Mouse (Mus musculus): ENCODE data around the gene Haus3. TPM values are rescaled to one million over a fixed set of nuclear protein-coding genes. Genes with fewer than 3 reads are reported as not detected.

The Haus3 gene
- polyA plus RNA-seq (2012; rRNA removed): 1.5 and 2.3 TPM in 2 replicates

GRCm38 (mm10) chr5:34168950-34169891, at the start of gene Haus3, which contains the start of gene Poln:
TSS of gene Haus3 (minus strand) at chr5:34169527.
TSS of gene Poln (minus strand) at chr5:34169448.
- peak within 1 kb of the TSS; percentile 98 for H3K4me3 ChIP-seq (ENCODE audit: control insufficient read depth, low read depth, low read length)

GRCm38 (mm10) chr5:34218672-34219071, 49.3 kb upstream of the Haus3 start:
- TF ChIP-seq POLR2A (IDR thresholded peaks at IDR 0.05; ENCODE audit: control insufficient read depth, low read depth, low read length) (no peak), CTCF (IDR thresholded peaks at IDR 0.05; ENCODE audit: control insufficient read depth, insufficient read depth, insufficient replicate concordance, low read depth, low read length) (no peak)
- Histone ChIP-seq H3K4me1 (ENCODE audit: control insufficient read depth, insufficient read depth, low read length) (no peaks in the 10 kb centered on the region), H3K27ac (ENCODE audit: control insufficient read depth, insufficient read depth, low read depth, low read length) (no peak overlapping the region), H3K27me3 (ENCODE audit: control insufficient read depth, insufficient read depth, low read length) (no peaks in the 10 kb centered on the region), H3K36me3 (ENCODE audit: control insufficient read depth, insufficient read depth, low read length) (no peaks in the 10 kb centered on the region), H3K4me3 (ENCODE audit: control insufficient read depth, low read depth, low read length) (no peak overlapping the region)

More at GRCm38 (mm10) chr5:34168950-34169891, at the start of gene Haus3, which contains the start of gene Poln:
- TF ChIP-seq POLR2A (IDR thresholded peaks at IDR 0.05; ENCODE audit: control insufficient read depth, low read depth, low read length) (peak; percentile 82), CTCF (IDR thresholded peaks at IDR 0.05; ENCODE audit: control insufficient read depth, insufficient read depth, insufficient replicate concordance, low read depth, low read length) (no peak)
- H3K27ac ChIP-seq (ENCODE audit: control insufficient read depth, insufficient read depth, low read depth, low read length): peak within 1 kb of the TSS; percentile 93
- no peaks in the 10 kb centered on the region for H3K27me3 ChIP-seq (ENCODE audit: control insufficient read depth, insufficient read depth, low read length)
- no peaks in the 10 kb centered on the region for H3K36me3 ChIP-seq (ENCODE audit: control insufficient read depth, insufficient read depth, low read length)
- H3K4me1 ChIP-seq (ENCODE audit: control insufficient read depth, insufficient read depth, low read length): peaks cover 6% of the 10 kb centered on the region

- Histone ChIP-seq H3K4me3 (ENCODE audit: control insufficient read depth, low read depth, low read length) (no peak overlapping the region), H3K36me3 (ENCODE audit: control insufficient read depth, insufficient read depth, low read length) (no peaks in the 10 kb centered on the region), H3K4me1 (ENCODE audit: control insufficient read depth, insufficient read depth, low read length) (no peaks in the 10 kb centered on the region), H3K27ac (ENCODE audit: control insufficient read depth, insufficient read depth, low read depth, low read length) (no peak overlapping the region), H3K27me3 (ENCODE audit: control insufficient read depth, insufficient read depth, low read length) (no peaks in the 10 kb centered on the region)
- no peak for TF ChIP-seq CTCF (IDR thresholded peaks at IDR 0.05; ENCODE audit: control insufficient read depth, insufficient read depth, insufficient replicate concordance, low read depth, low read length)
- TF ChIP-seq POLR2A (IDR thresholded peaks at IDR 0.05; ENCODE audit: control insufficient read depth, low read depth, low read length): no peak
Measured at GRCm38 (mm10) chr5:34217756-34218155, 48.4 kb upstream of the Haus3 start.

DNA sequence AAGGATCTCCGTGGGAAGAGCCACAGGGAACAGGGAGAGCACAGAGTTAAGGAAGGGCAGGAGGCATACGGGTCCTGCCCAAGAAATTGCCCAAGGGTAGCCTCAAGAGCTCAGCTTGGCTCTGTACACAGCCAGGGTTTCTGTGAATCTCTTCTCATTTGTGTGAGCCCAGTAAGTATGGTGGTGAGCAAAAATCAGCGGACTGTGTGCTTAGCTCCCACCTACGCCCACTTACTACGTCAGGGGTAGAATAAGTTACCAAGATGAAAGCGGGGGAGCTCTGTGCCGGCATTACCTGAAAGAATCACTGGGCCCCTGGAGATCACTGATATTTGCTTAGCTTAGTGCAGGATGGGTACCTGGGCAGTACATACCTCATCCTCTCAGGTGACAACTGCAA, 46.7 kb upstream of the Haus3 start:
- Histone ChIP-seq H3K27me3 (ENCODE audit: control insufficient read depth, insufficient read depth, low read length) (no peaks in the 10 kb centered on the region), H3K36me3 (ENCODE audit: control insufficient read depth, insufficient read depth, low read length) (no peaks in the 10 kb centered on the region), H3K4me3 (ENCODE audit: control insufficient read depth, low read depth, low read length) (no peak overlapping the region), H3K27ac (ENCODE audit: control insufficient read depth, insufficient read depth, low read depth, low read length) (no peak overlapping the region), H3K4me1 (ENCODE audit: control insufficient read depth, insufficient read depth, low read length) (no peaks in the 10 kb centered on the region)
- no peak for TF ChIP-seq CTCF (IDR thresholded peaks at IDR 0.05; ENCODE audit: control insufficient read depth, insufficient read depth, insufficient replicate concordance, low read depth, low read length)
- TF ChIP-seq POLR2A (IDR thresholded peaks at IDR 0.05; ENCODE audit: control insufficient read depth, low read depth, low read length): no peak

DNA sequence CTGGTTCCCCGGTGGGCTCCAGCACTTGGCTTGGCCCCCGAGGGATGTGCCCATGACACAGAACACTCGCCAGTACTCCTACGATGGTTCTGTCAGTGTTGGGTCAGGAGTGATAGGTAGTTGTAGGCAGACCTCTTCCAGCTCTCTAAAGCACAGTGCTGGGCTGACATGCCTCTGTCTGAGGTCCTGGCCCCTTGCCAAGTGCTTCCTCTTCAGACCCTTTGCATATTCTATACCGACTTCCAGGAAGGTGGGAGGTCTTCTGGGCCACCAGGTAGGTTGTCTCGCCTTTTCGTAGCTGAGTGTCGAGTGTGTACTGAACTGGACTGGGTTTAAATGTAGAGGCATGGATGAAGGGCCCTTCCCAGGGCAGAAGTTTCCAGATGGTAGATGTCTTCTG, 44.3 kb upstream of the Haus3 start:
- no peaks in the 10 kb centered on the region for H3K27me3 ChIP-seq (ENCODE audit: control insufficient read depth, insufficient read depth, low read length)
- no peak overlapping the region for H3K4me3 ChIP-seq (ENCODE audit: control insufficient read depth, low read depth, low read length)
- TF ChIP-seq CTCF (IDR thresholded peaks at IDR 0.05; ENCODE audit: control insufficient read depth, insufficient read depth, insufficient replicate concordance, low read depth, low read length) (no peak), POLR2A (IDR thresholded peaks at IDR 0.05; ENCODE audit: control insufficient read depth, low read depth, low read length) (no peak)
- H3K27ac ChIP-seq (ENCODE audit: control insufficient read depth, insufficient read depth, low read depth, low read length): no peak overlapping the region
- H3K4me1 ChIP-seq (ENCODE audit: control insufficient read depth, insufficient read depth, low read length): no peaks in the 10 kb centered on the region
- H3K36me3 ChIP-seq (ENCODE audit: control insufficient read depth, insufficient read depth, low read length): no peaks in the 10 kb centered on the region

DNA sequence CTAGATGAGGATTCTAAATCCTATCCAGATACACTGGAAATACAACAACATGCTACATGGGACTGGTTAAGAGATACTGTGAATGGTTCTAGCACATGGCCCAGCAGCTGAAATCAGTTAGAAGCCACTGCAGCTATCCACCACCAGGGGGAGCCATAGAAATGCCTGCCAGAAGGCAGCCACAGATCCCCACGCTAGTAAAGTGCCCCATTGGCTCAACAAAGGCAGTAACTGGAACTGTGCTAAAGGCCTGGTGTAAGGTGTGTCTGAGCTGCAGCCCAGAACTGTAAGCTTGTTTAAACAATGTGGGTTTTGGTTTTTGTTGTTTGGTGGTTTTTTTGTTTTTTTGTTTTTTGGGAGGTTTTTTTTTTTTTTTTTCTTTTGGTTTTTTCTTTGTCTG, 41.0 kb upstream of the Haus3 start:
- H3K27me3 ChIP-seq (ENCODE audit: control insufficient read depth, insufficient read depth, low read length): no peaks in the 10 kb centered on the region
- no peak overlapping the region for H3K27ac ChIP-seq (ENCODE audit: control insufficient read depth, insufficient read depth, low read depth, low read length)
- H3K4me1 ChIP-seq (ENCODE audit: control insufficient read depth, insufficient read depth, low read length): peaks cover 2% of the 10 kb centered on the region; the same call in 1 of the 2 replicates
- no peak overlapping the region for H3K4me3 ChIP-seq (ENCODE audit: control insufficient read depth, low read depth, low read length)
- peak; percentile 88 for TF ChIP-seq CTCF (IDR thresholded peaks at IDR 0.05; ENCODE audit: control insufficient read depth, insufficient read depth, insufficient replicate concordance, low read depth, low read length)
- TF ChIP-seq POLR2A (IDR thresholded peaks at IDR 0.05; ENCODE audit: control insufficient read depth, low read depth, low read length): no peak
- no peaks in the 10 kb centered on the region for H3K36me3 ChIP-seq (ENCODE audit: control insufficient read depth, insufficient read depth, low read length)

- peaks cover 2% of the 10 kb centered on the region; the same call in 1 of the 2 replicates for H3K4me1 ChIP-seq (ENCODE audit: control insufficient read depth, insufficient read depth, low read length)
- H3K36me3 ChIP-seq (ENCODE audit: control insufficient read depth, insufficient read depth, low read length): no peaks in the 10 kb centered on the region
- no peak overlapping the region for H3K4me3 ChIP-seq (ENCODE audit: control insufficient read depth, low read depth, low read length)
- no peak for TF ChIP-seq CTCF (IDR thresholded peaks at IDR 0.05; ENCODE audit: control insufficient read depth, insufficient read depth, insufficient replicate concordance, low read depth, low read length)
- no peak for TF ChIP-seq POLR2A (IDR thresholded peaks at IDR 0.05; ENCODE audit: control insufficient read depth, low read depth, low read length)
- H3K27me3 ChIP-seq (ENCODE audit: control insufficient read depth, insufficient read depth, low read length): no peaks in the 10 kb centered on the region
- no peak overlapping the region for H3K27ac ChIP-seq (ENCODE audit: control insufficient read depth, insufficient read depth, low read depth, low read length)
Measured at GRCm38 (mm10) chr5:34207503-34207902, 38.2 kb upstream of the Haus3 start.
